Mouse (Mus musculus): Measurements from ENCODE around the gene Lmo7.

Gene Lmo7

DNA sequence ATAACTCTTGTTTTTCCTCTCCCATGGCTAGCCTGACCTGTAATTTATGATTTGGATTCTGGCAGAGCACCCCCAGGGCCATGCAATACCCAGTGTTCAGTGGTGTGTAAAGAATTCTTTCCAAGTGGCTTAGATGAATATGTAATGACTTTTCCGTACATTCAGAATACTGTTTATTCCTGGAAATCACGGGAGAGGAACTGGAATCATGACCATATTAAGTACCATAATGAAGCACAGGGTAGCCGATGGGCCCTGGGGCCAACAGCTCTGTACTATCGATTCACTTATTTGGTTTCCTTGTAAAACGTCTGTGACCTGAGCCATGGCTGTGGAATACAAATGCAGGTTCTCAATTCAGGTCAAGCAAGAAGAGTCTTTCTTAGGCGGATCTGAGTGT, 221.3 kb downstream of the Lmo7 start:
- no peak for DNase-seq

DNA sequence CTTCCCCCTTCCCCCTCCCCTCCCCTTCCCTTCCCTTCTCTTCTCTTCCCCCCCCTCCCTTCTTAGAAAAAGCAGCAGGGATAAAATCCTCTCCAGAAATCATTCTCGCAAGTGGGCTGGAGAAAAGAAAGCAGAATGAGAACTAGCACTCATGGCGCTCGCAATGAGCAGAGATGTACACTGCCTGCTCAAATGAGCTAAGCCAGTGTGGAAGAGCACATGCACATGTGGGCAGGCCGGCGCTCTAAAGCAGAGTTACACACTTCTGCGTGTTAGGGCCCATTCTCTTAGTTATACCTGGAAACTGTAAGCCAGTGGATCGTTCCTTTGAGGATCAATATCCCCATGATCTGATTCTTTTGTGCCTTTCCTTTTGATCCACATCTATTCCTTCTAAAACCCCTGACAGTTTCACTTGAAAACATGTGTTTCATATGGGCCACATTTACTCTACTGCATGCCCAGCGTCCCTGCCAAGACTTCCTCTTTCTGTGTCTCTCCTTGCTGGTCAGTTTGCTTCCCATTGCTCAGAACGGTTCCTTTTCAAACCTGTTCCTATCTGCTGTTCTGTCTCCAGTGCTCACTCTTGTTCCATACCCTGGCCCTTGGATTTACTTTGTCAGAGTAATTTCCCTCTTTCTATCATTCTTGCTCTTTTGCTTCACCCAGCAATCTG, 224.2 kb downstream of the Lmo7 start:
- DNase-seq, result no peak

DNA sequence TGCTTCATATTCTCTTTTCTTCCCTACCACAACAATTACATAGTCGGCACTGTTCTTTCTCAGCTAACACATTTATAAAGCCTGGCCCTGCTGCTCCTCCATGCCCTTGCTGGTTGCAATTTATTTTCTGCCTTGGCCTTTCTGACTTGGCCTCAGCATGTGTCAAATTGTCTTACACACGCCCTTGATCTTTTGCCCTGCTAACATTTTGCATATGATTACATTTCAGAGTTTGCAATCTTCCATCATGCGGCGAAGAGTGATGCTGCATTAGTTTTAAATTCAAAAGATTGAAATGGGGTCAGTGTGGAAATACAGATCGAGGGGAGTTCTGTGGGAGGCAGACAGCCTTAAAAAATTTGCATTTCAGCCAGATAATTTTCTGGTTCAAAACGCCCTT, 234.6 kb downstream of the Lmo7 start:
- no peak for DNase-seq

DNA sequence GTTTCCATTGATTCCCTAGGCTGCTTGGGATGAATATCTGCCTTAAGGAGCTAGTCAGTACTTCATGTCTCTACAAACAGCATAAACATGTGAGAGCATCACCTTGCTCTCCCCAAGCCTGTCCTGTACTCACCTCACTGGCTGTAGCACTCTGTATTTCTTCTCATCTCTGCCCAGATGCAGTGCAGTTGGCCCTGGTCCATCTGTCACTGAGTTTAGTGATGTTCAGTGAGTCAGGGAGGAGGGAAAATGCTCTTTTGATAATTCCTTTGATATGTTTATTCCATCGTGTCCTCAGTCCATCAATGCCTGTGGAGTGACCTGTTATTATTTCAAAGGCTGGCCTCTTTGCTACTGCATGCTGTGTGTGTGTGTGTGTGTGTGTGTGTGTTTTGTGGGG, 235.2 kb downstream of the Lmo7 start:
- no peak for DNase-seq

DNA sequence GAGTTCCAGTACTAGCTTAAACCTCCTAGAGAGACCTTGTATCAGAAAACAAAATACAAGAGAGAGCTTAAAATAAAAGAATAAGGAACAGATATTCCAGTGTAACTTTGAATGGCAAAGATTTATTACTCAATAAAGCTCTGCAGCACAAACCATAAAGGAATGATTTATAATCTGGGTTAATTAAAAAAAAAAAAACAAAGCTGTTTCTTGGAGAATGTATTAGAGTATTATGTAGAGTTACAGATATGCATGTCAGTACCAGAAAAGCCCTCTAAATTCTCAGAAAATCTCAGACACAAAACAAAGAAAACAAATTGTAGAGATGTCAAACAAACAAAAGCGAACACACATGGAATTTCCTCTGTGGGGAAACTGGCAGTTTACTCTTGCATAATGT, 243.0 kb downstream of the Lmo7 start:
- DNase-seq, result no peak

DNA sequence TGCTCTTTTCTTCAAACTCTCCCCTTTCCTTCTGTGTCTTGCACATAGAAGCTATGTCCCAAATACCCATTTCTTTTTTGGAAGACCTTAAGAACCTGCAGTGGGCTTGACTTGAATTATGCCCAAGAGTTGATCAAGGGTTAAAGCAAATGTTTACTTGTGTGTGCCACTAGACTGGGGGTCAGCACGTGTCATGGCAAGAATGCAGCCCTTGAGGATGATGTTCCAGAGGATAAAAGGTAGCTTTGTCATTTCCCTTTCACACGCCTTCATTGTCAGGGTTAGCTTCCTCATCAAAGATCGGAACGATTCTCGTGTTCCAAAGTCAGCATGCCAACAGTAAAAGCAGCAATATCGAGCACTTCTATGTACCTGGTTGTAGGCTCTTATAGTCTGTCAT, 243.4 kb downstream of the Lmo7 start:
- DNase-seq, result no peak

DNA sequence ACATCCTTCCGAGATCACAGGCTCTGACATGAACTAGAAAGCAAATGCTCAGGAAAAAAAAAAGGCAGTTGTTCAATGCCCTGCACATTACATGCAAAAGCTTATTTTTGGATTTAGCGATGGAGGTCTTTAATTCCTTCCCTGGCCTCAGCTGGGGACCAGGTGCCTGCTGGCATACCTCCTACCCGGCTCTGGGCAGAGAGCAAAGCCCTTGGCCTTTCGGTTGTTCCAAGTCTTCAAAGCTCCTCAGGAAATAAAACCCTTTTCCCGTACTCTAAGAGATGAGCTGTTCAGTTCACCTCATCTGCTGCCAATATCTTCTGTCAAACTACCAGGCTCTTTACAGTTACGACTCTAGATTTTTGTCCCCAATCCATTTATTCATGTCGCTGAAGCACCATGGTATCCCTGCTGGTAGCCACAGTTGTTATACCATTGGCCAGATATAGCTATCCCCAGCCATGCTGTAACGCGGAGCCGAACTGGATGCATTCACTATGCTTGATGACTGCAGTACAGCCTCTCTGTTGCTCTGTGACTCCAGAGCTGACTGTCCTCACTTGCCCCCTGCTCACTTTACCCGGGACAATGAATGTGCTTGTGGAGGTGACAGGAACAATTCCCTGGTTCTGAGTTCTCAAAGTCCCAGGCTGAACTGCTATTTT, 246.4 kb downstream of the Lmo7 start:
- no peak for DNase-seq
